Mouse (Mus musculus) midbrain, embryonic 15.5 days (tissue): ENCODE measurements around the gene Pip5k1b. TPM values are rescaled to one million over a fixed set of nuclear protein-coding genes. Genes with fewer than 3 reads are reported as not detected.

ENCODE experiments used
- ATAC-seq: fragments of 200-750 bp; cut with Nextera tagmentation; replicated peaks from 2 replicates; pipeline ENCODE4 v1.8.0; 2017; ENCODE audit warnings: moderate TSS enrichment
- H3K27ac ChIP-seq: fragments of 300-500 bp; sonication (generic); 2 replicates; pipeline ENCODE4 v1.5.1; 2015; ENCODE audit warnings: mild to moderate bottlenecking, inconsistent platforms
- H3K27me3 ChIP-seq: fragments of 300-500 bp; sonication (generic); replicated peaks from 2 replicates; pipeline ENCODE4 v1.6.1; 2015; ENCODE audit warnings: inconsistent platforms
- H3K36me3 ChIP-seq: fragments of 300-500 bp; sonication (generic); replicated peaks from 2 replicates; pipeline ENCODE4 v1.6.1; 2015; ENCODE audit warnings: inconsistent platforms
- H3K4me1 ChIP-seq: fragments of 300-500 bp; sonication (generic); 2 replicates; pipeline ENCODE4 v1.6.1; 2015; ENCODE audit warnings: inconsistent platforms
- H3K4me2 ChIP-seq: fragments of 300-500 bp; sonication (generic); 2 replicates; pipeline ENCODE4 v1.6.1; 2015; ENCODE audit warnings: inconsistent platforms, mild to moderate bottlenecking, moderate library complexity
- H3K4me3 ChIP-seq: fragments of 300-500 bp; sonication (generic); 2 replicates; pipeline ENCODE4 v1.5.1; 2015; ENCODE audit warnings: mild to moderate bottlenecking, inconsistent platforms
- H3K9ac ChIP-seq: fragments of 300-500 bp; sonication (generic); 2 replicates; pipeline ENCODE4 v1.6.1; 2015; ENCODE audit warnings: mild to moderate bottlenecking, inconsistent platforms
- H3K9me3 ChIP-seq: fragments of 300-500 bp; sonication (generic); 2 replicates; pipeline ENCODE4 v1.6.1; 2016; ENCODE audit warnings: inconsistent platforms
- WGBS: fragments of 180-500 bp; shearing (Covaris S2); methylation state at CpG from one replicate; pipeline ENCODE4 v1.1.7; 2015; ENCODE audit warnings: mixed read lengths; 5-methylcytosine and 5-hydroxymethylcytosine counted together
- polyA plus RNA-seq: library from polyadenylated mRNA; unstranded; fragments of >200 nt; fragmentation: Nextera tagmentation; extraction: Ambion mirVana; gene quantifications from 2 replicates; pipeline ENCODE4 v1.2.1, GENCODE M21; 2015

The Pip5k1b gene
- polyA plus RNA-seq, 1 experiment from 2014 or later, result 1.1 TPM

- H3K4me3 ChIP-seq, result peak overlapping the region; percentile 77
- no peak for ATAC-seq
- peaks cover 11% of the 10 kb centered on the region for H3K4me1 ChIP-seq
- no peaks in the 10 kb centered on the region for H3K27me3 ChIP-seq
- H3K36me3 ChIP-seq, result no peaks in the 10 kb centered on the region
- WGBS, result 69% methylated on average over 7 of the region's 7 CpGs
- peak overlapping the region; percentile 94 for H3K4me2 ChIP-seq
- no peak overlapping the region for H3K9ac ChIP-seq
- no peak overlapping the region for H3K27ac ChIP-seq
- no peaks in the 10 kb centered on the region for H3K9me3 ChIP-seq
Measured at GRCm38 (mm10) chr19:24281288-24281980, 274.2 kb downstream of the Pip5k1b start.

- Histone ChIP-seq H3K27ac (peak within 1 kb of the TSS; percentile 90), H3K4me1 (peaks cover 11% of the 10 kb centered on the region), H3K9me3 (no peaks in the 10 kb centered on the region), H3K4me2 (peak within 1 kb of the TSS; percentile 94), H3K27me3 (no peaks in the 10 kb centered on the region), H3K36me3 (no peaks in the 10 kb centered on the region), H3K9ac (peak within 1 kb of the TSS; percentile 69), H3K4me3 (peak within 1 kb of the TSS; percentile 77)
- 1% methylated on average over 13 of the region's 22 CpGs for WGBS
- peak; percentile 95 for ATAC-seq
Measured at GRCm38 (mm10) chr19:24280601-24281228, 275.0 kb downstream of the Pip5k1b start, which contains the start of gene Fxn. TSS of gene Fxn (minus strand) at chr19:24280605.

GRCm38 (mm10) chr19:24279706-24280600 lies 275.7 kb downstream of the Pip5k1b start:
- peak overlapping the region; percentile 69 for H3K9ac ChIP-seq
- peak overlapping the region; percentile 77 for H3K4me3 ChIP-seq
- H3K27me3 ChIP-seq, result no peaks in the 10 kb centered on the region
- under 1% methylated on average over 78 of the region's 78 CpGs for WGBS
- H3K4me1 ChIP-seq, result peaks cover 11% of the 10 kb centered on the region
- no peaks in the 10 kb centered on the region for H3K36me3 ChIP-seq
- peak overlapping the region; percentile 90 for H3K27ac ChIP-seq
- no peaks in the 10 kb centered on the region for H3K9me3 ChIP-seq
- H3K4me2 ChIP-seq, result peak overlapping the region; percentile 94
- ATAC-seq, result peak; percentile 83

GRCm38 (mm10) chr19:24278859-24279258 lies 276.8 kb downstream of the Pip5k1b start:
- Histone ChIP-seq H3K36me3 (no peaks in the 10 kb centered on the region), H3K4me1 (peaks cover 11% of the 10 kb centered on the region), H3K9ac (no peak overlapping the region), H3K9me3 (no peaks in the 10 kb centered on the region), H3K4me2 (peak overlapping the region; percentile 94; the same call in 1 of the 2 replicates), H3K4me3 (no peak overlapping the region), H3K27me3 (no peaks in the 10 kb centered on the region), H3K27ac (no peak overlapping the region)
- WGBS, result 88% methylated on average over 15 of the region's 15 CpGs
- ATAC-seq, result no peak

GRCm38 (mm10) chr19:24274281-24274680 lies 281.4 kb downstream of the Pip5k1b start:
- Histone ChIP-seq H3K9ac (no peak overlapping the region), H3K9me3 (no peaks in the 10 kb centered on the region)
- WGBS, result 53% methylated on average over 3 of the region's 3 CpGs

GRCm38 (mm10) chr19:24271746-24272426 lies 283.8 kb downstream of the Pip5k1b start:
- no peaks in the 10 kb centered on the region for H3K9me3 ChIP-seq
- peak overlapping the region; percentile 19 for H3K4me2 ChIP-seq
- peak; percentile 89 for ATAC-seq
- 38% methylated on average over 16 of the region's 16 CpGs for WGBS
- H3K27me3 ChIP-seq, result 0 out of 2 replicates have a peak, but pooled peaks cover 2% of the 10 kb centered on the region
- peaks cover 21% of the 10 kb centered on the region; the same call in 1 of the 2 replicates for H3K4me1 ChIP-seq
- H3K27ac ChIP-seq, result no peak overlapping the region
- no peaks in the 10 kb centered on the region for H3K36me3 ChIP-seq
- no peak overlapping the region for H3K9ac ChIP-seq
- H3K4me3 ChIP-seq, result no peak overlapping the region

More at GRCm38 (mm10) chr19:24274281-24274680, 281.4 kb downstream of the Pip5k1b start:
- Histone ChIP-seq H3K27ac (no peak overlapping the region), H3K4me2 (no peak overlapping the region), H3K4me3 (no peak overlapping the region), H3K4me1 (peaks cover 13% of the 10 kb centered on the region), H3K27me3 (0 out of 2 replicates have a peak, but pooled peaks cover 2% of the 10 kb centered on the region), H3K36me3 (no peaks in the 10 kb centered on the region)
- ATAC-seq, result no peak

GRCm38 (mm10) chr19:24271326-24271725 lies 284.3 kb downstream of the Pip5k1b start:
- Histone ChIP-seq H3K4me2 (peak overlapping the region; percentile 19), H3K36me3 (no peaks in the 10 kb centered on the region), H3K27me3 (0 out of 2 replicates have a peak, but pooled peaks cover 2% of the 10 kb centered on the region), H3K4me1 (peaks cover 21% of the 10 kb centered on the region; the same call in 1 of the 2 replicates), H3K27ac (no peak overlapping the region), H3K9ac (no peak overlapping the region), H3K9me3 (no peaks in the 10 kb centered on the region), H3K4me3 (no peak overlapping the region)
- ATAC-seq, result peak; percentile 76
- 24% methylated on average over 7 of the region's 7 CpGs for WGBS

GRCm38 (mm10) chr19:24268531-24268930 lies 287.1 kb downstream of the Pip5k1b start:
- H3K9me3 ChIP-seq, result no peaks in the 10 kb centered on the region
- H3K9ac ChIP-seq, result no peak overlapping the region
- 25% methylated on average over 4 of the region's 4 CpGs for WGBS
- no peaks in the 10 kb centered on the region for H3K36me3 ChIP-seq
- peak overlapping the region; percentile 31; the same call in 1 of the 2 replicates for H3K27ac ChIP-seq
- no peak overlapping the region for H3K4me2 ChIP-seq
- peaks cover 21% of the 10 kb centered on the region; the same call in 1 of the 2 replicates for H3K4me1 ChIP-seq
- H3K27me3 ChIP-seq, result 0 out of 2 replicates have a peak, but pooled peaks cover 2% of the 10 kb centered on the region
- peak; percentile 45; the same call in 1 of the 2 replicates for ATAC-seq
- H3K4me3 ChIP-seq, result no peak overlapping the region

- no peak overlapping the region for H3K27ac ChIP-seq
- H3K9ac ChIP-seq, result no peak overlapping the region
- 90% methylated on average over 7 of the region's 7 CpGs for WGBS
- peaks cover 19% of the 10 kb centered on the region; the same call in 1 of the 2 replicates for H3K4me1 ChIP-seq
- no peak overlapping the region for H3K4me3 ChIP-seq
- ATAC-seq, result no peak
- H3K36me3 ChIP-seq, result no peaks in the 10 kb centered on the region
- H3K9me3 ChIP-seq, result no peaks in the 10 kb centered on the region
- H3K27me3 ChIP-seq, result 0 out of 2 replicates have a peak, but pooled peaks cover 2% of the 10 kb centered on the region
- no peak overlapping the region for H3K4me2 ChIP-seq
Measured at GRCm38 (mm10) chr19:24266046-24266830, 289.4 kb downstream of the Pip5k1b start.

GRCm38 (mm10) chr19:24264991-24265390 lies 290.7 kb downstream of the Pip5k1b start:
- WGBS, result 52% methylated on average over 7 of the region's 7 CpGs

GRCm38 (mm10) chr19:24262736-24263135 lies 292.9 kb downstream of the Pip5k1b start:
- Histone ChIP-seq H3K27ac (no peak overlapping the region), H3K27me3 (no peaks in the 10 kb centered on the region), H3K9me3 (no peaks in the 10 kb centered on the region), H3K4me3 (no peak overlapping the region), H3K4me1 (0 out of 2 replicates have a peak, but pooled peaks cover 4% of the 10 kb centered on the region), H3K9ac (no peak overlapping the region), H3K36me3 (no peaks in the 10 kb centered on the region), H3K4me2 (no peak overlapping the region)
- 92% methylated on average over 14 of the region's 14 CpGs for WGBS
- ATAC-seq, result no peak

More at GRCm38 (mm10) chr19:24264991-24265390, 290.7 kb downstream of the Pip5k1b start:
- H3K27me3 ChIP-seq, result no peaks in the 10 kb centered on the region
- H3K9ac ChIP-seq, result no peak overlapping the region
- no peak overlapping the region for H3K4me3 ChIP-seq
- peaks cover 13% of the 10 kb centered on the region; the same call in 1 of the 2 replicates for H3K4me1 ChIP-seq
- H3K27ac ChIP-seq, result no peak overlapping the region
- H3K4me2 ChIP-seq, result no peak overlapping the region
- H3K36me3 ChIP-seq, result no peaks in the 10 kb centered on the region
- ATAC-seq, result peak; percentile 75
- no peaks in the 10 kb centered on the region for H3K9me3 ChIP-seq
